Mouse (Mus musculus) heart, adult 2 months (tissue): ENCODE measurements at regions not wholly inside any gene's neighbourhood (a gene's known extent, or its start where the extent isn't known, plus 50 kb on each side); places are given as distances from the start of the nearest gene placed in this dataset.

Source experiments
- DNase-seq, 2 experiments: peaks; one replicate each; pipeline ENCODE4 v3.0.0; 2021
- H3K27ac ChIP-seq: fragments of 200-600 bp; 2 replicates; pipeline ENCODE4 v1.8.1; 2022
- H3K27me3 ChIP-seq: fragments of 200-500 bp; 2 replicates; pipeline ENCODE4 v1.6.1; 2012; ENCODE audit warnings: mild to moderate bottlenecking, low read length, inconsistent platforms, mixed read lengths; ENCODE audit not compliant: control insufficient read depth, insufficient read depth
- H3K36me3 ChIP-seq: fragments of 200-500 bp; 2 replicates; pipeline ENCODE4 v1.6.1; 2012; ENCODE audit warnings: low read length, inconsistent platforms; ENCODE audit not compliant: control insufficient read depth, insufficient read depth
- H3K4me1 ChIP-seq: fragments of 200-500 bp; 2 replicates; pipeline ENCODE4 v1.6.1; 2011; ENCODE audit warnings: low read length; ENCODE audit not compliant: control insufficient read depth, insufficient read depth
- H3K4me3 ChIP-seq: fragments of 200-600 bp; 2 replicates; pipeline ENCODE4 v1.8.1; 2022
- H3K79me2 ChIP-seq: fragments of 200-500 bp; replicated peaks from 2 replicates; pipeline ENCODE4 v1.6.1; 2012; ENCODE audit warnings: mild to moderate bottlenecking, inconsistent platforms, low read length, moderate library complexity, mixed read lengths; ENCODE audit not compliant: control insufficient read depth, insufficient read depth
- H3K9ac ChIP-seq: fragments of 200-500 bp; 2 replicates; pipeline ENCODE4 v1.6.1; 2012; ENCODE audit warnings: low read depth, mild to moderate bottlenecking, control low read depth, inconsistent platforms, low read length, mixed read lengths
- CTCF ChIP-seq: fragments of 200-600 bp; IDR thresholded peaks from 2 replicates; pipeline ENCODE4 v1.8.1; 2022; ENCODE audit warnings: antibody characterized with exemption, mild to moderate bottlenecking, moderate library complexity
- EP300 ChIP-seq: fragments of 200-500 bp; IDR thresholded peaks from 2 replicates; pipeline ENCODE4 v1.6.1; 2011; ENCODE audit warnings: low read depth, low read length, control low read depth; ENCODE audit not compliant: insufficient read depth
- POLR2A ChIP-seq: fragments of 200-500 bp; IDR thresholded peaks from 2 replicates; pipeline ENCODE4 v1.6.1; 2011; ENCODE audit warnings: mild to moderate bottlenecking, low read depth, low read length, control low read depth; ENCODE audit not compliant: insufficient read depth
- WGBS: fragments of 180-500 bp; shearing (Covaris S2); methylation state at CpG from one replicate; pipeline ENCODE4 v1.1.7; 2018; 5-methylcytosine and 5-hydroxymethylcytosine counted together
- intact Hi-C: fragments of 180-260 bp; cut with DNase I; formaldehyde crosslinking; loops from one replicate; pipeline ENCODE4 v1.15.1; 2025

- H3K4me3 ChIP-seq, result no peak overlapping the region
- H3K27me3 ChIP-seq, result no peaks in the 10 kb centered on the region
- no peak for DNase-seq
- H3K36me3 ChIP-seq, result no peaks in the 10 kb centered on the region
- 64% methylated on average over 9 of the region's 9 CpGs for WGBS
- no peaks in the 10 kb centered on the region for H3K79me2 ChIP-seq
- H3K4me1 ChIP-seq, result no peaks in the 10 kb centered on the region
- H3K9ac ChIP-seq, result no peak overlapping the region
- intact Hi-C loops, result no loop called here
- TF ChIP-seq EP300 (no peak), CTCF (no peak)
- H3K27ac ChIP-seq, result no peak overlapping the region
Measured at GRCm38 (mm10) chr7:36420741-36421140, 277.2 kb upstream of the Tshz3 start.

GRCm38 (mm10) chr7:36449181-36449915, 248.6 kb upstream of the Tshz3 start:
- H3K36me3 ChIP-seq, result no peaks in the 10 kb centered on the region
- 34% methylated on average over 6 of the region's 6 CpGs for WGBS
- no peak overlapping the region for H3K27ac ChIP-seq
- no peaks in the 10 kb centered on the region for H3K27me3 ChIP-seq
- no peaks in the 10 kb centered on the region for H3K4me1 ChIP-seq
- H3K9ac ChIP-seq, result no peak overlapping the region
- no peak for DNase-seq
- intact Hi-C loops, result no loop called here
- no peak overlapping the region for H3K4me3 ChIP-seq
- TF ChIP-seq POLR2A, result no peak
- no peak for TF ChIP-seq EP300
- no peak for TF ChIP-seq CTCF
- no peaks in the 10 kb centered on the region for H3K79me2 ChIP-seq

DNA sequence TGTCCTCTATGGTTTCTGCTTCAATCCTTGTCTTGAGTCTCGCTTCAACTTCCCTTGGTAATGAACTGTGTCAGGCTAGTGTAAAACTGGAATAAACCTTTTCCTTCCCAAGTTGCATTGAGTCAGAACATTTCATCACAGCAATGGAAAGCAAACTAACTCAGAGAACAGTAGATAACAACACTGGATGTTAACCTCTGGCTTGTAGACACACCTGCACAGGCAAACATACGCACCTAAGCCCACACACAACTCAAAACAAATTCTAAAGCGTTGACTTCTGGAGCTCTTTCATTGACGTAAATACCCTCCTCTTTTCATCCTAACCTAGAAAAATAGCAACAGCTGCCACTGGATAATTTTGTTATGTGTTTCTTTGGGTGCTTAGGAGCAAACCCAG, 244.1 kb upstream of the Tshz3 start:
- Histone ChIP-seq H3K4me3 (no peak overlapping the region), H3K9ac (no peak overlapping the region), H3K79me2 (no peaks in the 10 kb centered on the region), H3K36me3 (no peaks in the 10 kb centered on the region), H3K27ac (no peak overlapping the region), H3K4me1 (no peaks in the 10 kb centered on the region), H3K27me3 (no peaks in the 10 kb centered on the region)
- WGBS, result 83% methylated on average over 4 of the region's 4 CpGs
- TF ChIP-seq POLR2A (no peak), EP300 (no peak), CTCF (no peak)
- intact Hi-C loops, result no loop called here
- DNase-seq, result no peak

DNA sequence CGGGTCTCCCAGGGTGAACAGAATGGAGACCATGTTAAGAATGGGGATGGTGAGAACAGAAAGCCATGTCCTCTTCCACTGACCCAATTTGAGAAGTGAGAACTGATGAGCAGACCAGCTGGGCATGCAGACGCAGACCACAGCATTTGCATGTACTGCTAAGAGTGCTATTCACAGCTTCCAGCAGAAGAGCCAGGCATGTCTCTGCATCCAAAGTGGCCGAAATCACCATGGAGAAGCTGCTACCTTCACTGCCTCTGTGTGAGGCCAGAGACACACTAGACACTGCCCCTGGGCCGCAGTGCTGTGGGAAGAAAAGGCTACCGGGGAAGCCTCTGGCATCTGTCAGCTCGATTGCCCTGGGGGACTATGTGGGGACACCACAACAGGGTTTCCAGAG, 241.8 kb upstream of the Tshz3 start:
- no peak overlapping the region for H3K27ac ChIP-seq
- H3K4me3 ChIP-seq, result no peak overlapping the region
- DNase-seq, result no peak
- no peaks in the 10 kb centered on the region for H3K36me3 ChIP-seq
- intact Hi-C loops, result no loop called here
- no peaks in the 10 kb centered on the region for H3K79me2 ChIP-seq
- no peaks in the 10 kb centered on the region for H3K4me1 ChIP-seq
- TF ChIP-seq POLR2A (no peak), EP300 (no peak), CTCF (no peak)
- WGBS, result 84% methylated on average over 6 of the region's 6 CpGs
- H3K9ac ChIP-seq, result no peak overlapping the region
- H3K27me3 ChIP-seq, result no peaks in the 10 kb centered on the region

GRCm38 (mm10) chr7:36462422-36462833, 235.5 kb upstream of the Tshz3 start:
- no peak overlapping the region for H3K9ac ChIP-seq
- H3K4me3 ChIP-seq, result no peak overlapping the region
- WGBS, result 36% methylated on average over 5 of the region's 5 CpGs
- H3K4me1 ChIP-seq, result no peaks in the 10 kb centered on the region
- TF ChIP-seq CTCF (no peak), EP300 (no peak), POLR2A (no peak)
- no peaks in the 10 kb centered on the region for H3K79me2 ChIP-seq
- no peaks in the 10 kb centered on the region for H3K27me3 ChIP-seq
- no peak overlapping the region for H3K27ac ChIP-seq
- H3K36me3 ChIP-seq, result no peaks in the 10 kb centered on the region
- intact Hi-C loops, result no loop called here
- no peak for DNase-seq

DNA sequence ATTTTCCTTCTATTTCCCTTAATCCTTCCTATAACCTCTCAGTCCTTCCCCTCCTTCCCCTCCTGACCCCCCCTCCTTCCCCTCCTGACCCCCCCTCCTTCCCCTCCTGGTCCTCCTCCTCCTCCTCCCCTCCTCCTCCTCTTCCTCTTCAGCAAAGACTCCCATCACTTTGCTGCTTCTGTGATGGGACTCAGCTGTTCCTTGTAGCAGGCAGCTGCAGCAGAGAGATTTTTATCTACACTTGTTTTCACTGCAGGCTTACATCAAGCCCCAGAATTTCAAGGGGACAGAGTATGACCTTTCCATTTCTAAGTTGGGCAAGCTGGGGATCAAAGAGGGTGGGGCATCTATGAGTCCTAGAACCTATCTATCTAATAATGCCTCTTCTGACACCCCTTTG, 228.5 kb upstream of the Tshz3 start:
- TF ChIP-seq POLR2A (no peak), CTCF (no peak), EP300 (no peak)
- H3K36me3 ChIP-seq, result no peaks in the 10 kb centered on the region
- H3K9ac ChIP-seq, result no peak overlapping the region
- intact Hi-C loops, result no loop called here
- H3K4me1 ChIP-seq, result no peaks in the 10 kb centered on the region
- H3K79me2 ChIP-seq, result no peaks in the 10 kb centered on the region
- H3K4me3 ChIP-seq, result no peak overlapping the region
- no peaks in the 10 kb centered on the region for H3K27me3 ChIP-seq
- no peak overlapping the region for H3K27ac ChIP-seq
- no peak for DNase-seq
